Mouse (Mus musculus): ENCODE results near the gene Clcc1.

Gene Clcc1

DNA sequence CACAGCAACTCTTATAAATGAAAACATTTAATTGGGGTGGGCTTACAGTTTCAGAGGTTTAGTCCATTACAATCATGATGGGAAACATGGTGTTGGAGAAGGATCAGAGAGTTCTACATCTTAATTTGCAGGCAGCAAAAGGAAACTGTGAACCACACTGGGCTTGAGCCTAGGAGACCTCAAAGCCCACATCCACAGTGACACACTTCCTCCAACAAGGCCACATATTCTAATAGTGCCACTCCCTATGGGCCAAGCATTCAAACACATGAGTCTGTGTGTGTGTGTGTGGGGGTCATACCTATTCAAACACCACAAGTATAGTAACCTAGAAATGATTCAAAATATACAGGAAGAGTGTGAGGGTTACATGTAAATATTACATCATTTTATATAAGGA lies 73.6 kb downstream of the Clcc1 start:
- POLR2A ChIA-PET, result interaction anchor here in 1 of 4 experiments (1.7 kb wide), 1 partner anchor 25 kb away, joined by 4 read pairs; no protein-coding TSS in a partner anchor
- CTCF ChIA-PET, result interaction anchor here in 1 of 4 experiments (0.7 kb wide), 1 partner anchor 386 kb away, joined by 6 read pairs; no protein-coding TSS in a partner anchor

DNA sequence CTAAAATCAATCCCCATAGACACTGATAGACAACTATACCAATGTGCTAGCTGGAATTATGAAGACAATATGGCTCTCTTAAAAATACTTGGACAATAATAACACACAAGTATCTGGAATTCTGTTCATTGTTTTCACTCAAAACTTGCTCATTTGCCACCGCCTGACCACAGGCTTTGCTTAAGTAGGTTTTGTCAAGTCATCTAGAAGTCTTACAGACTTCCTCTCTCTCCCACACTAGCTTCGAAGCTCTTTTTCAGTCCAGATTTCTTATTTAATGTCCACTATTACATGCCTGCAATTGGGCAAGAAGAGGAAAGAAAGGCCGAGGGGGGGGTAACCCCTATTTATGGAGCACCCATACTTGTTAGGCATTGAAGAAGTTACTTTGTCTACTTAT lies 74.1 kb downstream of the Clcc1 start:
- CTCF ChIA-PET, result interaction anchor here in 1 of 4 experiments (0.7 kb wide), 1 partner anchor 386 kb away, joined by 6 read pairs; no protein-coding TSS in a partner anchor
- POLR2A ChIA-PET, result interaction anchor here in 1 of 4 experiments (1.7 kb wide), 1 partner anchor 26 kb away, joined by 4 read pairs; no protein-coding TSS in a partner anchor
